Mouse (Mus musculus): ENCODE results near the gene Gm28539. TPM values are rescaled to one million over a fixed set of nuclear protein-coding genes. Genes with fewer than 3 reads are reported as not detected.

Gm28539 gene
- total RNA-seq, 2 experiments from 2014 or later = 1.4 to 10.7 TPM

DNA sequence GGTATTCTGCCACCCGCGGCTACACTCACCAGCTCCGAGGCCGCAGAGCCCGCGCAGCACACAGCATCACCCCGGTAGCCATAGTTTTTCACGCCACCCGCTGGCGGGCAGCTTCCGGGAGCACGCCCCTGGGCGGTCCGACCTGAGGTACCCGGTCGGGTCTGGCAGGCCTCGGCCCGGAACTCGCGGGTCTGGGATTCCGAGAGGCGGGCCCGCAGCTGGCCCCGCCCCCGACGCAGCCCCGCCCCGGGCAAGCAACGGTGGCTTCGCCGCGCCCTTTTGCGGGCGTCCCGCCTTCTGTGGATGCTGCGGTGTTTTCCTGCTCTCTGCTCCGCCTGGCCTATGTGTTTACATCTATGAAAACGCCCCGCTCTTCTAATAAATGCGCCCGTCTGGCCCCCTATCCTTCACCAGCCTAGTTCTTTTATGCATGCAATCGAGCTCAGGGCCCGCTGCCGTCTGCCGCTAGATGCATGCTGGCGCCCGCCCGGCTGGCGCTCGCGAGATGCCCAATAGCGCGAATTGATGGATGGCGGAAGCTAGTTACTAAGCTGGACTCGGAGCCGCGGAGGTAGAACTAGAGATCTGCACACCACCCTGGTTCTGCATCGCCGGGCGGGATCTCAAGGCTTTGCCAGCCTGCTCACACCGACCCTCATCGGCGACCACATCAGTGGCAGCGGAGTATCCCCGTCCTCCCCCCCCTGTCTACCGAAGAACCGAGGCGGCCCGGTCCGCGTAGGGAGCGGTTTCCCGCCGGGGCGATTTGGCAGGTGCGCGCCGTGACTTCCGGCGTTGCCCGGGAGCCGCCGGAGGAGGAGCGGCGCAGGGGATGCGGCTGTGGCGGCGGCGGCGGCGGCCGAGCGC, 40.3 kb downstream of the Gm28539 start, which contains the start of the genes Mrpl40 and Hira:
Gene Mrpl40 (minus strand): TSS at position 421 of the 867 bp plus-strand sequence.
Gene Hira (plus strand): TSS at position 596 of the 867 bp plus-strand sequence.
- peak; percentile 91 to 94 for DNase-seq (ENCODE audit: low spot score in 2 of 2)
- peak within 1 kb of the TSS; percentile 80 for H3K4me3 ChIP-seq
- H3K27ac ChIP-seq = peak within 1 kb of the TSS; percentile 95
- no peak; the same call in 1 of the 2 replicates for TF ChIP-seq CTCF (conservative IDR thresholded peaks at IDR 0.05)

DNA sequence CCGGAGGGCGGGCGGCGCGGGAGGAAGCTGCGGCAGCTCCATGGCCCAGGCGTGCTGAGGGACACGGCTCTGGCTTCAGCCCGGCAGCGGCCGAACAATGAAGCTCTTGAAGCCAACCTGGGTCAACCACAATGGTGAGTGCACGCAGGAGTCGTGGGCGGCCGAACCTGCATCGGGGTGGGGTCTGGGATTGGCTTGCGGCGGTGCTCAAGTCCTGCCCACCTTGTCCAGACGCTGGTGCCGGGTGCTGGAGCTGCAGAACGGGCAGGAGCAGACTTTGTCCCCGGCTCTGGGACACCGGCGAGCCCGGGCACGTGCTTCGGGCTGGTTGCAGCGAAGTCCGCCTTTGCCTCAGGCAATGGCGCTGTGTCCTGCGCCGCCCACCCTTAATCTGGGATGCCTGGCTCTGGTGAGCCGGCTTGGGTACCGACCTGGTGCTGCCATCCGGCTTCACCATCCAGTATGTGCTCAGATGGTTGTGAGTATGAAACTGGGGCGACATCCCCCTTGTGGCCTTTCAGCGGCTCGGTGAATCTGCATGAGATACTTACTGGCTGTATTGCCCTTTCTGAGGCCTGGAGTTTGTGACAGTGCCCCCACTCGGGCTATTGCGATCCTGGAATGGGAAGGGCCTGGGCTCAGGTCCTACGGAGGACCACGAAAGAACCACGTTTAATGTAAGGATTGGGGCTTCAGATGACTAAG, 41.2 kb downstream of the Gm28539 start:
- peak overlapping the region; percentile 95 for H3K27ac ChIP-seq
- DNase-seq (ENCODE audit: low spot score in 2 of 2) = peak; percentile 27 to 46
- H3K4me3 ChIP-seq = peak overlapping the region; percentile 80
- peak; percentile 63 for TF ChIP-seq CTCF (conservative IDR thresholded peaks at IDR 0.05)

DNA sequence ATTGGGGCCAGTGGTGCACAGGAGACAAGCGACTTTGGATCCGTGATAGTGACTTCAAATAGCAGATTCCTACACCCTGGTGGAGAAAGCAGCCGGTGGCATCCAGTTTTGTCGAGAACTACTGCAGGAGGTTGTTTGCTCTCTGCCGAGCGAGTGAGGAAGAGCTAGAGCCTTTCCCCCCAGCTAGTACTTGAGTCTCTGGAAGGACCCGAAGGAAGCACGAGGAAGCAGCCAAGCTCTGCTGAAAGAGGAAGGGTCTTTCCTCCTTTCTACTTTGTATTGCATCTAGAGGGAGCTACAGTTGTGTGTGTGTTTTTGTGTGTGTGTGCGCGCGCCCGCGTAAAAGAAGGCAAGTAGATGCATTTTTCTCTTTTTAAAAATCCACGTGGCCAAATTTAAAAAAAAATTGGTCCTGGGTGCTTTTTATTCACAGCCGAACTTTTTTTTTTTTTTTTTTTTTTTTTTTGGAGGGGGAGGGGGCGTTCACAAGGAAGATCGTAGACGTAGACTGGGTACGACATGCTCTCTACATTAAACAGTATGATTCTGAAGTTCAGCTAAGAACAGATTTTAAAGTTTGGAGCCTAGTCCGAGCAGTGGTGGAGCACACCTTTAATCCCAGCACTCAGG, 41.8 kb downstream of the Gm28539 start:
- no peak for DNase-seq (ENCODE audit: low spot score in 2 of 2)
- H3K4me3 ChIP-seq = peak overlapping the region; percentile 80
- no peak; the same call in 1 of the 2 replicates for TF ChIP-seq CTCF (conservative IDR thresholded peaks at IDR 0.05)
- H3K27ac ChIP-seq = peak overlapping the region; percentile 95

DNA sequence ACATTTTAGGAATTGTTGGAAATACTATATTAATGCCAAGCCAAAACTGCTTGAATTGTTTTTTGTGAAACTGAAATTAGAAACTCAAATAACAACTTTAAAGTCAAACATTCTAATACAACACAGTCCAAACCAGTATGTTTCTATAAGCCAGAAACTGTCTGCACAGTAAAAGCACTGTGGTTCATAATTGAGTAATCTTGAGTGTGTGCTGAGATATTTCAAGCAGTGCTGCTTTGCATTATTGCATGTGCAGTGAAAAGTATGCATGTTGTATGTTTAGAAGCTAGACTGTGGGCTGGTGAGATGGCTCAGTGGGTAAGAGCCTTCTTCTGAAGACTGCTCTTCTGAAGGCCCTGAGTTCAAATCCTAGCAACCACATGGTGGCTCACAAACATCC, 47.7 kb downstream of the Gm28539 start:
- H3K27ac ChIP-seq = no peak overlapping the region
- TF ChIP-seq CTCF (conservative IDR thresholded peaks at IDR 0.05) = no peak
- H3K4me3 ChIP-seq = no peak overlapping the region
- no peak for DNase-seq (ENCODE audit: low spot score in 2 of 2)

DNA sequence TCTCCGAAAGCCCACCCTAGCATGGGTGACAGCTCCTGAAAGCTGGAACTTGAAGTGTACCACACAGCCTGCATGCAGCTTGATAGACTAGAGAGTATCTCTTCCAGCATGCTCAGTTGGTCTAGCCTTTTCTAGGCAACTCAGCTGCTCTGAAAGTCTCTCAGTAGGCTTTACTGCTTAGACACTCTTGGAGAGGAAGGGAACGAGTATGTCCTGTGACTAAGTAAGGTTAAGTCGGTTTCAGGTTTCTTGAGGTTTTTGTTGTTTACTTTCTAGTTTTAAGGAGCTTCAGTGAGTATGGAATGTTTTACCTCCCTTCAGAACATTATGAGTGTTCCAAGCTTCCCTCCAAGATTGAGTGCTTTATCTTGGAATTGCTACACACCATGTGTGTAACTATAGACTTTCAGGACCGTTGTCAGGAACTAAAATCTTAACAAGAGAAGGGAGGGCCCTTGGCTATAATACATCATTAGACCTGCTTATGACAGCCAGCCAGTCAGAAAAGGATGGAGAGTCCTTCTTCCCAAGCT, 57.5 kb downstream of the Gm28539 start:
- no peak for TF ChIP-seq CTCF (conservative IDR thresholded peaks at IDR 0.05)
- Histone ChIP-seq H3K27ac (no peak overlapping the region), H3K4me3 (no peak overlapping the region)
- no peak for DNase-seq (ENCODE audit: low spot score in 2 of 2)

DNA sequence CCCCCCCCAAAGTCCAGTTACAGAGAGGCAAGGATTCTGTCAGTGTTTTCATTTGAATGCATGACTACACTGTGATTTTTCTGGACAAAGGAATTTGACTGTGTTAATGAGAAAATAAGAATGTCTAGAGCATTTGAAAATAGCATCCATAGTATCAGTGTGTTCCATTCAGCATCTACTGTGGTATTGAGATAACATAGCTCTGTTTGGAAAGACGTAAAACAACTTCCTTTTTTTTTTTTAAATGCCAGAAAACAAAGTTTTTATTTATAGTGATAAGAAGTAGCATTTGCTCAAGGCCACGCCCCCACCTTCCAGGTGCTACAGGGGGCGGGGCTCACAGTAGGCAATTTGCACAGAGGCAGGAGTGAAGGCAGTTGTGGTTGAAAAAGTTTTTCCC, 58.9 kb downstream of the Gm28539 start:
- Histone ChIP-seq H3K27ac (no peak overlapping the region), H3K4me3 (no peak overlapping the region)
- no peak for DNase-seq (ENCODE audit: low spot score in 2 of 2)
- TF ChIP-seq CTCF (conservative IDR thresholded peaks at IDR 0.05) = no peak

DNA sequence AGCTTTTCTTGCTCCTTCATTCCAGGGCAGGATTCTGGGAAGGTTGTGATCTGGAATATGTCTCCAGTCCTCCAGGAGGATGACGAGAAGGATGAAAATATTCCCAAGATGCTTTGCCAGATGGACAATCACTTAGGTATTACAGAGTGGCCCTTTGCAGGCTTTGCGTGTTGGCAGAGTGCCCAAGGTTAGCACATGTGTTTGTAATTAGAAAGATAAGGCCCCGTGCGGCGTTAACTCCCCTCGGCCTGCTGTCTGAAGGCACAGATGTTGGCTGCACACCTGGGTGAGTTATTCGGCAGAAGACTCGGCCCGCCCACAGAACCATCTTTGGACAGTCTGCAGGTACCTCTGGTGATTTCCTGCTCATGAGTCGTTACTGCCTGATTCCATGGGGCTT, 60.0 kb downstream of the Gm28539 start:
- Histone ChIP-seq H3K4me3 (no peak overlapping the region), H3K27ac (no peak overlapping the region)
- TF ChIP-seq CTCF (conservative IDR thresholded peaks at IDR 0.05) = no peak
- no peak for DNase-seq (ENCODE audit: low spot score in 2 of 2)

DNA sequence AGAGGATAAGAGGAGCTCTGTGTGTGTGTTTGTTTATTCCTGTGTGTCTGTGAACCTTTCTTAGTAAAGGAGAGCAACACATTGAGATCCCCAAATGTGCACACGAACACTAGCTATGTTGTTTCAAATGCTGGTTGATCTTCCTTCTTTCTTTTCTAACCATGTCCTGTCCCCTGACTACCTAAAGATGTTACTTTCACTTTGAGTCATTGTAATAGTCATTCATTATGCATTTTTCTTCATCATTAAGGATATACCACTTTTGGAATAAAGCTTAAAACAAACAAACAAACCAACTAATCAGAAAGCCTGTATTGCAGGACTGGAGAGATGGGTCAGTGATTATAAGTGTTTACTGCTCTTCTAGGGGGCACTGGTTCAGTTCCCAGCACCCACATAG, 69.3 kb downstream of the Gm28539 start:
- Histone ChIP-seq H3K4me3 (no peak overlapping the region), H3K27ac (no peak overlapping the region)
- DNase-seq (ENCODE audit: low spot score in 2 of 2) = no peak
- TF ChIP-seq CTCF (conservative IDR thresholded peaks at IDR 0.05) = no peak

DNA sequence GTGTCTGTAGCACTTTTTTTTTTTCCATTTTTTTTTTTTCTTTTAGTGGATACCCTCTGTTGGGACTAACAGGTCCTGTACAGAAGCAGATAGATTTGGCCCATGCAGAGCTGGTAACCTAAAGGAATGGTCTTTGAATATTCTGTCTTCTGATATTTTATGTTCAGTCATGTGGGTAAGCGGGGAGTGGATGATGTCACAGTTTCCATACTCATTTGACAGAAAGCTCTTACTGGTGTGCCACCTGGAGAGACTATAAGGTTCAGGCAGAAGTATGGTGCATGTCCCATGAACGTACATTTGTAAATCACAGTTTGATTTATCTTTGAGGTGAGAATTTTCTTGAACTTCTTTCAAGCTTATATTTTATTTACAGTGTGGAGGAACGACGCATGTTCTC, 79.7 kb downstream of the Gm28539 start:
- Histone ChIP-seq H3K27ac (no peak overlapping the region), H3K4me3 (no peak overlapping the region)

DNA sequence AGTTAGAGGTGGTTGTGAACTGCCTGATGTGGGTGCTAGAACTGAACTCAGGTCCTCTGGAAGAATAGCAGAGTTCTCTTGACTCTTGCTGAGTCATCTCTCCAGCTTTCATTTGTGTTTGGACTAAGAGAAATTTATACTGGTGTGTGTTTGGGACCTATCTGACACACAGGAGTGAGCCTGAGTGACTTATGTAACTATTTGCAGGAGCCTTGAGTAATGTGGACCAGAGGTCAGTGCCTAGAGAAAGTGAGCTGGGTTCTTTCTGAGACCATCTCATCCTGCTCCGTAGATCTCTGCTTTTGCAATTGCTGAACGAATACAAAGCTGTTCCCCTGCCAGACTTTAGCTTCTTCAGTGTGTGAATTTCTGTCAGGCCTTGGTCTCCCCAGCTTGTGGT, 85.4 kb downstream of the Gm28539 start:
- DNase-seq (ENCODE audit: low spot score in 2 of 2) = no peak
- TF ChIP-seq CTCF (conservative IDR thresholded peaks at IDR 0.05) = no peak
- Histone ChIP-seq H3K27ac (no peak overlapping the region), H3K4me3 (no peak overlapping the region)

More for the DNA sequence above, 79.7 kb downstream of the Gm28539 start:
- no peak for DNase-seq (ENCODE audit: low spot score in 2 of 2)
- TF ChIP-seq CTCF (conservative IDR thresholded peaks at IDR 0.05) = no peak

DNA sequence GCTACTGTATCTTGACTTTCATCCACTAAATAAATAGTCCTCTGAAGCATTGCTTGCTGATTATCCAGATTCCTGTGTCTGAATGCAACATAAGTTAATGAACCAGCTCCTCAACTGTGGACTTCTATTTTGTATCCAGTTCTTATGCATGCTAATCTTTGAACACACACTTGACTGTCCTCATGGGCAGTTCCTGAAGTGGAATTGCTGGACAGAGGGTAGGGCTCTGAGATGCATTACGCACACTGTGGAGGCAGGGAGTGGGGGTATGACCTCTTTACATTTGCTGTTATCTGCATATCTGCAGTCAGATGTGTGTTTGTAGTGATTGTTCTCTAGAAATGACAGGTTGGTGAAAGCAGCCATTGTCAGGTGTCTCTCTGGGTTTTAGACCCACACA, 91.6 kb downstream of the Gm28539 start:
- Histone ChIP-seq H3K4me3 (no peak overlapping the region), H3K27ac (no peak overlapping the region)
- DNase-seq (ENCODE audit: low spot score in 2 of 2) = no peak
- no peak for TF ChIP-seq CTCF (conservative IDR thresholded peaks at IDR 0.05)

DNA sequence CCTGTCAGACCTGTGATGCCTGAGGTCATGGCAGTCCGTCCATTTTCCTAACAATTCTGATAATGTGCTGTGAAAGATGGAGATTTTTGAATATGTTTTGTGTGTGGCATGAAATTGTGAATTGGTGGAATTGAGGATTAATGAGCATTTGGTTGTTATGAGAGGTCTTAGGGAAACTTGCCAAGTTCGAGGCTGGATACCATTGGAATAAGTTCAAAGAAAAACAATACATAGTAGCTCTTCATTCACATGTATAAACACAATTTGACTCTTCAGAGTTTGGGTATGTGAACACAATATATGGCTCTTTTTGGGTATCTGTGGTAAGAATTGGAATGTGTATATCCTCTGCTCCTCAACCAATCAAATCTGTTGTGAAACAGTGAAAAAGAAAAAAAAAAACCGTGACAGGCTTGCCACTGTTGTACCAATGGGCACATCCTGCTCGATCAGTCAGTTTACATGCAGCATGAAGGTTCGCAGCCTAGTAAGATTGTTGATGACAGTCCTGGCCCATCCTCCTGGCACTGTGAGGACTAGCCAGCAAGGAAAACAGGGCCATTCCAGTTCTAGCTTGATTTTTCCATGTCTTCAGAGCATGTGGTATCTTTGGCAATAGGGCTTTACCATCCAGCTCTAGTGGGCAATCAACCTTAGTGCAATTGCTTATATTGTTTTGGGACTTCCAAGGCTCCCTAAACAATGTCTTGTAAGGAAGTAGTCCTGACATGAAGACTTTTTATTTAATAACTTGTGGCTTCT, 102.1 kb downstream of the Gm28539 start:
- H3K4me3 ChIP-seq = no peak overlapping the region
- DNase-seq (ENCODE audit: low spot score in 2 of 2) = no peak
- TF ChIP-seq CTCF (conservative IDR thresholded peaks at IDR 0.05) = no peak
- no peak overlapping the region for H3K27ac ChIP-seq

All from layer of hippocampus, adult 2 months (tissue).